Comparison of ENCODE assay signal across 12 mouse cellular contexts in the genomic region with DNA sequence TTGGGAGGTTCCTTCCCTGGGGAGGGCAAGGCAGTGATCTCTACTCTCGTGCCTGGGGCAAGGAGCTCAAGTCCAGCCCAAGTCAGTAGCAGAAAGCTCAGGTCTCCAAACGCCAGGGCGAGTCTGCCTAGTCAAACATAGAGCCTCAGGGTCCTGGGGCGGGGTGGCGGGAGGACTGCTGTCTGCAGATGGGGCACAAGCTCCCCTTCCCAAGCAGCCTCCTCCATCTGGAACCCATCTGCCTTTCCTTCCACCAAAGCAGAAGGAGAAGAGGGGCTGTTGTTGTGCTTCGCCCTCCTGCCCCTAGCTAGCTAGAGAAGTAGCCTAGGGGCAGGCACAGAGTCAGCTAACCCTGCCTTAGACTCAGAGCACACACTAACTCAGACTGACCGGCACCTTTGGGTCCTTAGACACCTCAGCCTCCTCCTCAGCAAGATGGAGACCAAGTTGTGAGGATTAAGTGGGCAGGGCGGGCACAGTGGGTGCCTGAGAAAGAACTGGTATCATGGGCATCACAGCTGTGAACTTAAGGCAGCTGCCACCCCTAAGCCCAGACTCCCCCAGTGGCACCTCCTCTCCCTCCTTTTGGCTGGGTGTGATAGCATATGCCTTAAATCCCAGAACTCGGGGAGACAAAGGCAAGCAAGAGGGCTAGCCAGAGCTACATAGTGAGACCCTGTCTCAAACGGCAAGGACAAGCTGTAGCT. TPM values are rescaled to one million over a fixed set of nuclear protein-coding genes. Genes with fewer than 3 reads are reported as not detected.
DNase-seq lines count a peak whose midpoint lies in the region; ATAC-seq and TF ChIP-seq lines count a peak whose summit lies in the region.
"Had no signal": no experiment of that assay in that cellular context is flagged by ENCODE, and none has a peak within 500 bp of the region (broad histone marks: within the 10 kb centered on the region; RNA-seq: fewer than 3 reads in every experiment).

No protein-coding gene starts in this region.

- no peaks in the 10 kb centered on the region for H3K36me3 ChIP-seq in forebrain, embryonic 13.5 days (ENCODE audit: poor library complexity, severe bottlenecking)
- H3K36me3 ChIP-seq in forebrain, embryonic 14.5 days (ENCODE audit: control insufficient read depth, insufficient read depth, low read length), result no peaks in the 10 kb centered on the region
- peaks cover 4% of the 10 kb centered on the region; the same call in 1 of the 2 replicates for H3K36me3 ChIP-seq in kidney, embryonic 16.5 days (ENCODE audit: insufficient read depth, low read length)
- no peaks in the 10 kb centered on the region; the same call in 1 of the 2 replicates for H3K36me3 ChIP-seq in embryonic facial prominence, embryonic 11.5 days (replicated peaks; ENCODE audit: control insufficient read depth, insufficient read depth, low read depth, low read length)
- no peaks in the 10 kb centered on the region for H3K36me3 ChIP-seq in myocyte (ENCODE audit: control insufficient read depth, insufficient read depth)
- H3K36me3 ChIP-seq: forebrain, embryonic 15.5 days had no signal

- H3K9ac ChIP-seq in forebrain, embryonic 13.5 days, result no peak overlapping the region
- no peak overlapping the region for H3K9ac ChIP-seq in forebrain, embryonic 14.5 days (ENCODE audit: low read length)
- H3K9ac ChIP-seq in kidney, embryonic 16.5 days (replicated peaks; ENCODE audit: low read length), result 0 out of 2 replicates have a peak overlapping the region, but pooled peaks have one; percentile 5
- 0 out of 2 replicates have a peak overlapping the region, but pooled peaks have one; percentile 23 for H3K9ac ChIP-seq in embryonic facial prominence, embryonic 11.5 days (replicated peaks; ENCODE audit: low read length)
- H3K9ac ChIP-seq: forebrain, embryonic 15.5 days had no signal

- ATAC-seq in forebrain, embryonic 13.5 days, result peak; percentile 17; the same call in 1 of the 2 replicates
- ATAC-seq in forebrain, embryonic 14.5 days, result no peak
- ATAC-seq in kidney, embryonic 16.5 days (ENCODE audit: low FRiP score, low TSS enrichment), result no peak
- peak; percentile 60; the same call in 1 of the 2 replicates for ATAC-seq in embryonic facial prominence, embryonic 11.5 days (replicated peaks; ENCODE audit: insufficient number of reproducible peaks, low FRiP score, low TSS enrichment, low read depth)
- ATAC-seq: forebrain, embryonic 15.5 days had no signal

- H3K27ac ChIP-seq in forebrain, embryonic 13.5 days, result no peak overlapping the region
- no peak overlapping the region for H3K27ac ChIP-seq in forebrain, embryonic 14.5 days (ENCODE audit: low read depth, low read length)
- peak overlapping the region; percentile 11; the same call in 1 of the 2 replicates for H3K27ac ChIP-seq in kidney, embryonic 16.5 days (ENCODE audit: low read length)
- H3K27ac ChIP-seq in embryonic facial prominence, embryonic 11.5 days (replicated peaks; ENCODE audit: low read depth, low read length), result peak overlapping the region; percentile 61
- H3K27ac ChIP-seq: forebrain, embryonic 15.5 days had no signal

- no peaks in the 10 kb centered on the region for H3K9me3 ChIP-seq in forebrain, embryonic 13.5 days (replicated peaks)
- H3K9me3 ChIP-seq in forebrain, embryonic 14.5 days (replicated peaks; ENCODE audit: control insufficient read depth, low read length), result no peaks in the 10 kb centered on the region
- H3K9me3 ChIP-seq in kidney, embryonic 16.5 days (ENCODE audit: low read length), result no peaks in the 10 kb centered on the region
- H3K9me3 ChIP-seq in embryonic facial prominence, embryonic 11.5 days (replicated peaks; ENCODE audit: control insufficient read depth, low read length), result no peaks in the 10 kb centered on the region
- H3K9me3 ChIP-seq: forebrain, embryonic 15.5 days had no signal

- DNase-seq in forebrain, embryonic 14.5 days (ENCODE audit: low spot score), result no peak
- DNase-seq in kidney, postnatal 10 days, result no peak
- peak; percentile 72 for DNase-seq in embryonic facial prominence, embryonic 11.5 days (ENCODE audit: low spot score)
- DNase-seq in spleen, postnatal 36 days (ENCODE audit: low spot score in 2 of 2), result no peak
- no peak for DNase-seq in cerebellum, postnatal 4 days (ENCODE audit: low spot score in 2 of 2)
- DNase-seq: adrenal gland, adult 2 months; cerebellum, adult 11-12 months; thymus, postnatal 36 days had no signal

- no peaks in the 10 kb centered on the region for H3K79me2 ChIP-seq in myocyte (ENCODE audit: control insufficient read depth, insufficient read depth)

- no peak for TF ChIP-seq POLR2A in myocyte (IDR thresholded peaks at IDR 0.05; ENCODE audit: insufficient read length, low read depth)

- WGBS in forebrain, embryonic 13.5 days, result 77% methylated on average over 10 of the region's 10 CpGs
- 76% methylated on average over 10 of the region's 10 CpGs for WGBS in forebrain, embryonic 14.5 days
- WGBS in kidney, embryonic 16.5 days, result 62% methylated on average over 10 of the region's 10 CpGs
- WGBS in embryonic facial prominence, embryonic 11.5 days, result 36% methylated on average over 10 of the region's 10 CpGs

- H3K4me1 ChIP-seq in forebrain, embryonic 13.5 days, result peaks cover 19% of the 10 kb centered on the region
- H3K4me1 ChIP-seq in forebrain, embryonic 14.5 days (ENCODE audit: control insufficient read depth, insufficient read depth, low read length), result 0 out of 2 replicates have a peak, but pooled peaks cover 2% of the 10 kb centered on the region
- H3K4me1 ChIP-seq in kidney, embryonic 16.5 days (ENCODE audit: insufficient read depth, low read length), result peaks cover 39% of the 10 kb centered on the region
- peaks cover 10% of the 10 kb centered on the region for H3K4me1 ChIP-seq in embryonic facial prominence, embryonic 11.5 days (ENCODE audit: control insufficient read depth, insufficient read depth, low read length)

- no peak overlapping the region for H3K4me3 ChIP-seq in forebrain, embryonic 13.5 days
- no peak overlapping the region for H3K4me3 ChIP-seq in forebrain, embryonic 14.5 days (ENCODE audit: low read depth, low read length)
- no peak overlapping the region for H3K4me3 ChIP-seq in kidney, embryonic 16.5 days (ENCODE audit: low read length)
- no peak overlapping the region for H3K4me3 ChIP-seq in embryonic facial prominence, embryonic 11.5 days (ENCODE audit: low read depth, low read length)
- no peak overlapping the region for H3K4me3 ChIP-seq in myocyte
- H3K4me3 ChIP-seq: forebrain, embryonic 15.5 days had no signal

- H3ac ChIP-seq in myocyte (ENCODE audit: control insufficient read depth, insufficient read length), result no peak overlapping the region

- no peaks in the 10 kb centered on the region for H3K27me3 ChIP-seq in forebrain, embryonic 13.5 days
- H3K27me3 ChIP-seq in forebrain, embryonic 14.5 days (replicated peaks; ENCODE audit: control insufficient read depth, insufficient read depth, low read length), result no peaks in the 10 kb centered on the region
- H3K27me3 ChIP-seq in kidney, embryonic 16.5 days (ENCODE audit: insufficient read depth, low read length), result no peaks in the 10 kb centered on the region
- H3K27me3 ChIP-seq in embryonic facial prominence, embryonic 11.5 days (ENCODE audit: control insufficient read depth, insufficient read depth, low read length), result no peaks in the 10 kb centered on the region
- no peaks in the 10 kb centered on the region for H3K27me3 ChIP-seq in myocyte (ENCODE audit: control insufficient read depth, insufficient read depth, insufficient read length)
- H3K27me3 ChIP-seq: forebrain, embryonic 15.5 days had no signal

- H3K4me2 ChIP-seq in forebrain, embryonic 13.5 days, result no peak overlapping the region
- H3K4me2 ChIP-seq in forebrain, embryonic 14.5 days (ENCODE audit: low read length), result no peak overlapping the region
- no peak overlapping the region for H3K4me2 ChIP-seq in kidney, embryonic 16.5 days (replicated peaks; ENCODE audit: low read depth, low read length)
- no peak overlapping the region for H3K4me2 ChIP-seq in embryonic facial prominence, embryonic 11.5 days (ENCODE audit: low read depth, low read length)
- H3K4me2 ChIP-seq in myocyte (ENCODE audit: low read depth), result no peak overlapping the region
- H3K4me2 ChIP-seq: forebrain, embryonic 15.5 days had no signal

TF ChIP-seq in myocyte, 11 proteins besides CTCF, POLR2A, EP300 and RAD21:
- TF ChIP-seq USF1 (IDR thresholded peaks at IDR 0.05; ENCODE audit: low read depth) (no peak), TCF3 (IDR thresholded peaks at IDR 0.05; ENCODE audit: insufficient read length, low read depth) (no peak), MYOG (IDR thresholded peaks at IDR 0.05; ENCODE audit: control insufficient read depth in 1 of 3, insufficient read depth in 1 of 3, insufficient read length in 2 of 3, low read depth in 2 of 3) (peak in 2 of 3 experiments; percentile 37 to 72), CEBPB (IDR thresholded peaks at IDR 0.05; ENCODE audit: insufficient read depth, poor library complexity, severe bottlenecking) (no peak), SRF (IDR thresholded peaks at IDR 0.05; ENCODE audit: control insufficient read depth, insufficient read length, low read depth) (no peak), MYOD1 (IDR thresholded peaks at IDR 0.05; ENCODE audit: control insufficient read depth in 1 of 3, insufficient read length in 2 of 3, low read depth in 2 of 3) (peak in 1 of 3 experiments; percentile 73), MAX (IDR thresholded peaks at IDR 0.05; ENCODE audit: low read depth) (no peak), TCF12 (IDR thresholded peaks at IDR 0.05; ENCODE audit: insufficient read depth, poor library complexity, severe bottlenecking) (no peak), E2F4 (IDR thresholded peaks at IDR 0.05; ENCODE audit: insufficient read depth) (no peak), POLR2AphosphoS2 (IDR thresholded peaks at IDR 0.05; ENCODE audit: insufficient read length, low read depth) (no peak)

RNA-seq across cellular contexts. Expression of gene Tspan9, which starts 26.4 kb away (rescaled TPM):
- polyA plus RNA-seq in forebrain, embryonic 13.5 days (2015; fragmentation: Nextera tagmentation; extraction: Ambion mirVana), result 20.6 and 30.4 TPM in 2 replicates
- polyA plus RNA-seq in forebrain, embryonic 14.5 days (2014; fragmentation: Nextera tagmentation; extraction: Ambion mirVana), result 23.0 and 36.2 TPM in 2 replicates
- polyA plus RNA-seq in kidney, embryonic 16.5 days (2015; fragmentation: Nextera tagmentation; extraction: Ambion mirVana), result 140 and 147 TPM in 2 replicates
- polyA plus RNA-seq in embryonic facial prominence, embryonic 11.5 days (2014; fragmentation: Nextera tagmentation; extraction: Ambion mirVana), result 63.9 and 71.7 TPM in 2 replicates
- polyA plus RNA-seq in myocyte (2012; fragmentation: generic; extraction: Trizol), result 227 TPM

Comparison
In these comparisons a context has a peak if more than half of its experiments do, and no peak if none do; other contexts are left out.
1. ATAC-seq: peak in forebrain, embryonic 13.5 days (single experiment) and embryonic facial prominence, embryonic 11.5 days (single experiment); none in forebrain, embryonic 14.5 days (single experiment) and kidney, embryonic 16.5 days (single experiment).
2. H3K27ac ChIP-seq: peak in kidney, embryonic 16.5 days (single experiment) and embryonic facial prominence, embryonic 11.5 days (single experiment); none in forebrain, embryonic 13.5 days (single experiment) and forebrain, embryonic 14.5 days (single experiment).
3. H3K9ac ChIP-seq: peak in kidney, embryonic 16.5 days (single experiment) and embryonic facial prominence, embryonic 11.5 days (single experiment); none in forebrain, embryonic 13.5 days (single experiment) and forebrain, embryonic 14.5 days (single experiment).